Mouse (Mus musculus): ENCODE data around the gene Abhd14b.

DNA sequence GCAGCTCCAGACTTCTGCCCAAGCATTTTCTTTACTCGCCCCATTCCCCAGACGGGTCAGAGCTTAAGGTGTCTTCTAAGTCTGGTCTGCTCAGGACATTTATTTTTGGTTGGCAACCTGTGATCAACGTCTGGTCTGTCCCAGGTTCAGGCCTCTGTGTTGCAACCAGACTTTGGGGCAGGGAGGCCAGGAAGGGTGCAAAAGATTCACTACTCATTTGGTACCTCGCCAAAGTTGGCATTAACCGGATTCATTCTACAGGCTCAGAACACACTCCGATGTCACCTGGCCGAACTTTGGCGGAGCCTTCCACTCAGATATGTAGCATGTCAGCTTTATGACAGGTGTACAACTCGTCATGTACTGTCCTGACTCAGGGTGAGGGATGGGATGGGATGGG lies 692 bp downstream of the Abhd14b start:
- TF ChIP-seq CTCF (IDR thresholded peaks at IDR 0.05) (no peak), POLR2A (IDR thresholded peaks at IDR 0.05; ENCODE audit: insufficient read depth, low read depth, low read length) (no peak), EP300 (IDR thresholded peaks at IDR 0.05; ENCODE audit: insufficient read depth, low read depth, low read length) (no peak)

Data from heart, adult 2 months (tissue).